Mouse (Mus musculus): ENCODE results near the gene Btn1a1. TPM values are rescaled to one million over a fixed set of nuclear protein-coding genes. Genes with fewer than 3 reads are reported as not detected.

Btn1a1 gene
- polyA plus RNA-seq, 1 experiment from 2014 or later: 0.96 TPM

- TF ChIP-seq CTCF (IDR thresholded peaks at IDR 0.05; ENCODE audit: low read depth): no peak
- TF ChIP-seq EP300 (IDR thresholded peaks at IDR 0.05; ENCODE audit: low read depth): no peak
- Histone ChIP-seq H3K4me3 (ENCODE audit: low read depth, low read length) (no peak overlapping the region), H3K4me1 (ENCODE audit: insufficient read depth) (peaks cover 9% of the 10 kb centered on the region), H3K9me3 (ENCODE audit: low read length) (no peaks in the 10 kb centered on the region), H3K27ac (ENCODE audit: low read depth) (no peak overlapping the region), H3K9ac (replicated peaks) (no peak overlapping the region), H3K4me2 (ENCODE audit: low read depth, low read length) (0 out of 2 replicates have a peak overlapping the region, but pooled peaks have one; percentile 4), H3K27me3 (ENCODE audit: insufficient read depth, low read length) (no peaks in the 10 kb centered on the region), H3K36me3 (replicated peaks; ENCODE audit: insufficient read depth, low read length) (no peaks in the 10 kb centered on the region)
- no peak for DNase-seq
- no peak for ATAC-seq
- WGBS (ENCODE audit: insufficient replicate concordance): 14% methylated on average over 7 of the region's 7 CpGs
Measured at GRCm38 (mm10) chr13:23499943-23500342, 34.2 kb upstream of the Btn1a1 start.

GRCm38 (mm10) chr13:23498653-23499052, 33.0 kb upstream of the Btn1a1 start:
- Histone ChIP-seq H3K4me3 (ENCODE audit: low read depth, low read length) (peak overlapping the region; percentile 21; the same call in 1 of the 2 replicates), H3K27me3 (ENCODE audit: insufficient read depth, low read length) (no peaks in the 10 kb centered on the region), H3K9me3 (ENCODE audit: low read length) (no peaks in the 10 kb centered on the region), H3K36me3 (replicated peaks; ENCODE audit: insufficient read depth, low read length) (no peaks in the 10 kb centered on the region), H3K27ac (ENCODE audit: low read depth) (no peak overlapping the region), H3K4me1 (ENCODE audit: insufficient read depth) (peaks cover 9% of the 10 kb centered on the region), H3K4me2 (ENCODE audit: low read depth, low read length) (peak overlapping the region; percentile 62), H3K9ac (replicated peaks) (no peak overlapping the region)
- DNase-seq: no peak
- ATAC-seq: no peak
- no peak for TF ChIP-seq CTCF (IDR thresholded peaks at IDR 0.05; ENCODE audit: low read depth)
- TF ChIP-seq EP300 (IDR thresholded peaks at IDR 0.05; ENCODE audit: low read depth): no peak
- WGBS (ENCODE audit: insufficient replicate concordance): 19% methylated on average over 10 of the region's 10 CpGs

- peak; percentile 57 for DNase-seq
- ATAC-seq: peak; percentile 24; the same call in 1 of the 2 replicates
- no peak overlapping the region for H3K27ac ChIP-seq (ENCODE audit: low read depth)
- peak overlapping the region; percentile 62 for H3K4me2 ChIP-seq (ENCODE audit: low read depth, low read length)
- no peak for TF ChIP-seq CTCF (IDR thresholded peaks at IDR 0.05; ENCODE audit: low read depth)
- TF ChIP-seq EP300 (IDR thresholded peaks at IDR 0.05; ENCODE audit: low read depth): no peak
- H3K36me3 ChIP-seq (replicated peaks; ENCODE audit: insufficient read depth, low read length): no peaks in the 10 kb centered on the region
- WGBS (ENCODE audit: insufficient replicate concordance): 15% methylated on average over 19 of the region's 19 CpGs
- H3K9me3 ChIP-seq (ENCODE audit: low read length): no peaks in the 10 kb centered on the region
- no peak overlapping the region for H3K9ac ChIP-seq (replicated peaks)
- H3K4me3 ChIP-seq (ENCODE audit: low read depth, low read length): peak overlapping the region; percentile 21; the same call in 1 of the 2 replicates
- peaks cover 9% of the 10 kb centered on the region for H3K4me1 ChIP-seq (ENCODE audit: insufficient read depth)
- H3K27me3 ChIP-seq (ENCODE audit: insufficient read depth, low read length): no peaks in the 10 kb centered on the region
Measured at GRCm38 (mm10) chr13:23497656-23498321, 32.1 kb upstream of the Btn1a1 start.

GRCm38 (mm10) chr13:23495526-23495925, 29.8 kb upstream of the Btn1a1 start:
- H3K27ac ChIP-seq (ENCODE audit: low read depth): no peak overlapping the region
- no peak overlapping the region for H3K9ac ChIP-seq (replicated peaks)
- ATAC-seq: no peak
- H3K4me2 ChIP-seq (ENCODE audit: low read depth, low read length): no peak overlapping the region
- no peak for DNase-seq
- 77% methylated on average over 6 of the region's 6 CpGs for WGBS (ENCODE audit: insufficient replicate concordance)
- no peaks in the 10 kb centered on the region for H3K9me3 ChIP-seq (ENCODE audit: low read length)
- H3K4me1 ChIP-seq (ENCODE audit: insufficient read depth): peaks cover 14% of the 10 kb centered on the region
- TF ChIP-seq CTCF (IDR thresholded peaks at IDR 0.05; ENCODE audit: low read depth) (no peak), EP300 (IDR thresholded peaks at IDR 0.05; ENCODE audit: low read depth) (no peak)
- no peaks in the 10 kb centered on the region for H3K36me3 ChIP-seq (replicated peaks; ENCODE audit: insufficient read depth, low read length)
- no peak overlapping the region for H3K4me3 ChIP-seq (ENCODE audit: low read depth, low read length)
- H3K27me3 ChIP-seq (ENCODE audit: insufficient read depth, low read length): no peaks in the 10 kb centered on the region

GRCm38 (mm10) chr13:23491990-23492389, 26.3 kb upstream of the Btn1a1 start:
- 15% methylated on average over 14 of the region's 14 CpGs for WGBS (ENCODE audit: insufficient replicate concordance)
- Histone ChIP-seq H3K9ac (replicated peaks) (peak overlapping the region; percentile 55; the same call in 1 of the 2 replicates), H3K4me2 (ENCODE audit: low read depth, low read length) (peak overlapping the region; percentile 69), H3K27me3 (ENCODE audit: insufficient read depth, low read length) (0 out of 2 replicates have a peak, but pooled peaks cover 5% of the 10 kb centered on the region), H3K36me3 (replicated peaks; ENCODE audit: insufficient read depth, low read length) (no peaks in the 10 kb centered on the region), H3K27ac (ENCODE audit: low read depth) (no peak overlapping the region), H3K9me3 (ENCODE audit: low read length) (no peaks in the 10 kb centered on the region), H3K4me3 (ENCODE audit: low read depth, low read length) (peak overlapping the region; percentile 24), H3K4me1 (ENCODE audit: insufficient read depth) (peaks cover 10% of the 10 kb centered on the region)
- DNase-seq (no peak), ATAC-seq (no peak)
- TF ChIP-seq EP300 (IDR thresholded peaks at IDR 0.05; ENCODE audit: low read depth) (no peak), CTCF (IDR thresholded peaks at IDR 0.05; ENCODE audit: low read depth) (no peak)

GRCm38 (mm10) chr13:23491263-23491662, 25.6 kb upstream of the Btn1a1 start:
- TF ChIP-seq CTCF (IDR thresholded peaks at IDR 0.05; ENCODE audit: low read depth) (no peak), EP300 (IDR thresholded peaks at IDR 0.05; ENCODE audit: low read depth) (0 out of 2 replicates have a peak, but pooled peaks have one; percentile 37)
- ATAC-seq (no peak), DNase-seq (no peak)
- Histone ChIP-seq H3K4me3 (ENCODE audit: low read depth, low read length) (no peak overlapping the region), H3K4me1 (ENCODE audit: insufficient read depth) (peaks cover 10% of the 10 kb centered on the region), H3K9me3 (ENCODE audit: low read length) (no peaks in the 10 kb centered on the region), H3K9ac (replicated peaks) (no peak overlapping the region), H3K4me2 (ENCODE audit: low read depth, low read length) (no peak overlapping the region), H3K27ac (ENCODE audit: low read depth) (no peak overlapping the region), H3K36me3 (replicated peaks; ENCODE audit: insufficient read depth, low read length) (no peaks in the 10 kb centered on the region), H3K27me3 (ENCODE audit: insufficient read depth, low read length) (0 out of 2 replicates have a peak, but pooled peaks cover 5% of the 10 kb centered on the region)
- WGBS (ENCODE audit: insufficient replicate concordance): 22% methylated on average over 1 of the region's 1 CpGs
